Mouse (Mus musculus): ENCODE results near the gene Cfap221. TPM values are rescaled to one million over a fixed set of nuclear protein-coding genes. Genes with fewer than 3 reads are reported as not detected.

Gene Cfap221
- polyA plus RNA-seq, 1 experiment from 2014 or later: not detected

DNA sequence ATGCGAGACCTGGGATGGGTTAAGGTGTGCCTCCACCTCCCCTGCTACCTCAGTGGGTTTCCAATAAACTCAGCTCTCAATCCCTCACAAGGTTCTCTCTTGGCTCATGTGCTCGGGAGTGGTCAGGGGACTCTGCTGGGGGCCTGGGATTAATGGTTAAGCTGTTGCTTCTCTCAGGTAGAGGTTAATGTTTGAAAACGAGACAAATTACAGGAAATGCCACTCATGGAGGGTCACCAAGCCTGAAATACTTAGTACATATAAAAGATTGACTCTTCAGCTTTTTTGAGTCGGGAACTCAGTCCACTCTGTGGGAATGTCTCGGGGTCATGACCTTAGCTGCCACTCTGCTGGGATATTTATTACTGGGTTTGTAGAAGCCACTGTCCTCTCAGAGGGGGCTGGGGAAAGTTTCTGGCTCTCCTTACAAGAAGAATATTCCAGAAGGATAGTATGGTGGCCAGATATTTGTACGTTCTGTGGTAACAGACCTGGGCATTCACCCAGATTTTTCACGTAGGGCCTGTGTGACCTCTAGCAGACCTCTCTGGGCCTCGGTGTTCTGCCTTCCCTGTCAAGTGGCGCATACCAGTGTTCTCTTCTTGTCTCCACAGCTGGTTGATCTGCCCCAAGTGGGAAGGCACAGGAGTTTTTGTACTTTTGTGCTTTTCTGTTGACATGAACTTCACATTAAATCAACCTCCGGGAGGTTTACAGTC lies 27.5 kb upstream of the Cfap221 start:
- no peaks in the 10 kb centered on the region for H3K27me3 ChIP-seq (replicated peaks; ENCODE audit: low read depth, poor library complexity, severe bottlenecking)
- DNase-seq (ENCODE audit: low spot score): no peak
- WGBS: 59% methylated on average over 10 of the region's 10 CpGs
- no peak overlapping the region for H3K4me3 ChIP-seq
- H3K4me1 ChIP-seq: peaks cover 11% of the 10 kb centered on the region; the same call in 1 of the 2 replicates
- H3K27ac ChIP-seq (replicated peaks): no peak overlapping the region
- H3K36me3 ChIP-seq (replicated peaks): no peaks in the 10 kb centered on the region
- H3K9me3 ChIP-seq: no peaks in the 10 kb centered on the region

DNA sequence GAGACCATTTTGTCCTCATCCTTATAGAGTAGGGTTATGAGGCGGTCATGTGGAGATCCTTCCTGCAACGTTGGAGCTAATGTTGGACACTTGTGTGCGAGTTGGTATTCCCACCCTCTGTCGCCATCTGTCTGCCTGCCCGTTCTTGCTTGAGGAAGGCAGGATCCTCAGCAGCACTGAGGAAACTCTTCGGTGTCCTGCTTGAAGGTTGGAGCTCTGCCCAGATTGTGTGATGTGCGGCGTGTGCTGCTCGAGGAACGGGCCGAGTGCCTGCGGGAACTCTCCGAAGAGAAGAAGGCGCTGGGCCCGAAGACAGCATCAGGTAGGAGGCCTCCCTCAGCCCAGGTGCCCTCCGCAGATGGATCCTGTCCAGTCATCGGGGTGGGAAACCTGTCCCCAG lies 24.9 kb upstream of the Cfap221 start:
- no peak overlapping the region for H3K4me3 ChIP-seq
- no peak overlapping the region for H3K27ac ChIP-seq (replicated peaks)
- H3K36me3 ChIP-seq (replicated peaks): no peaks in the 10 kb centered on the region
- WGBS: 91% methylated on average over 17 of the region's 17 CpGs
- peaks cover 11% of the 10 kb centered on the region; the same call in 1 of the 2 replicates for H3K4me1 ChIP-seq
- no peaks in the 10 kb centered on the region for H3K9me3 ChIP-seq
- H3K27me3 ChIP-seq (replicated peaks; ENCODE audit: low read depth, poor library complexity, severe bottlenecking): no peaks in the 10 kb centered on the region
- no peak for DNase-seq (ENCODE audit: low spot score)

DNA sequence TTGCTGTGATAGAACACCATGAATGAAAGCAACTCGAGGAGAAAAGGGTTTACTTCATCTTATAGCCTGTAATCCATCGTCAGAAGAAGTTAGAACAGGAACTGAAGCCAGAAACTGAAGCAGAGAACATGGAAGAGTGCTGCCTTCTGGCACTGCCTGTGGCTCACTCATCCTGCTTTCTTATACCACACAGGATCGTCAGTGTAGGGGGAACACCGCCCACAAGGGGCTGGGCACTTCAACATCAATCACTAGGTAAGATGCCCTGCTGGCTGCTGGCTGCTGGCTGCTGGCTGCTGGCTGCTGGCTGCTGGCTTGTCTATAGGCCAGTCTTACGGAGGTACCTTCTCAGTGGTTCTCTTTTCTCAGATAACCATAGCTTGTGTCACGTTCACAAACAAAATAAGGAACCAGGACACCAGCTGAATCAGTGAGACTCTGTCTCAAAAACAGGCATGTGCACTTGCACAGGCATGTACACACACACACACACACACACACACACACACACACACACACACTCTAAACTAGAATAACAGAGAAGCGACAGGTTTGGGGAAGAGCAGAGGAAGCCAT lies 23.4 kb upstream of the Cfap221 start:
- H3K4me3 ChIP-seq: no peak overlapping the region
- H3K9me3 ChIP-seq: no peaks in the 10 kb centered on the region
- no peaks in the 10 kb centered on the region for H3K36me3 ChIP-seq (replicated peaks)
- H3K27me3 ChIP-seq (replicated peaks; ENCODE audit: low read depth, poor library complexity, severe bottlenecking): no peaks in the 10 kb centered on the region
- H3K4me1 ChIP-seq: peaks cover 11% of the 10 kb centered on the region; the same call in 1 of the 2 replicates
- 72% methylated on average over 7 of the region's 7 CpGs for WGBS
- no peak overlapping the region for H3K27ac ChIP-seq (replicated peaks)
- no peak for DNase-seq (ENCODE audit: low spot score)

DNA sequence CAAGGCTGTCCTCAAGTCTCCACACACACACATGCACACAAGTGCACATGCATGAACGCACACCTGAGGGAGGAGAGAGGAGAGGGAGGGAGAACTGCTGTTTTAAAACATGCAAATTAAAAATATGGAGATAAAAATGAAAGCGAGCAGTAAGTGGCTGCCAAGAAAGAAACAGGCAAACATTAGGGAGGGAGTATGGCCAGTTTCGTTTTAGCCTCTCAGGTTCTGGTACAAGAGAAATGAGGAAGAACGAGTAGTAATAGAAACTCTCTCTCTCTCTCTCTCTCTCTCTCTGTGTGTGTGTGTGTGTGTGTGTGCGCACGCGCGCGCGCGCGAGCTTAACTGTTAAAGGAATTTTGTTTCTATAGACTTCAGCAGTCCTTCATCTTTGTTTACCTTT lies 22.4 kb upstream of the Cfap221 start:
- no peaks in the 10 kb centered on the region for H3K27me3 ChIP-seq (replicated peaks; ENCODE audit: low read depth, poor library complexity, severe bottlenecking)
- DNase-seq (ENCODE audit: low spot score): no peak
- H3K27ac ChIP-seq (replicated peaks): no peak overlapping the region
- H3K4me3 ChIP-seq: no peak overlapping the region
- H3K36me3 ChIP-seq (replicated peaks): no peaks in the 10 kb centered on the region
- peaks cover 3% of the 10 kb centered on the region; the same call in 1 of the 2 replicates for H3K4me1 ChIP-seq
- no peaks in the 10 kb centered on the region for H3K9me3 ChIP-seq
- 93% methylated on average over 12 of the region's 12 CpGs for WGBS

DNA sequence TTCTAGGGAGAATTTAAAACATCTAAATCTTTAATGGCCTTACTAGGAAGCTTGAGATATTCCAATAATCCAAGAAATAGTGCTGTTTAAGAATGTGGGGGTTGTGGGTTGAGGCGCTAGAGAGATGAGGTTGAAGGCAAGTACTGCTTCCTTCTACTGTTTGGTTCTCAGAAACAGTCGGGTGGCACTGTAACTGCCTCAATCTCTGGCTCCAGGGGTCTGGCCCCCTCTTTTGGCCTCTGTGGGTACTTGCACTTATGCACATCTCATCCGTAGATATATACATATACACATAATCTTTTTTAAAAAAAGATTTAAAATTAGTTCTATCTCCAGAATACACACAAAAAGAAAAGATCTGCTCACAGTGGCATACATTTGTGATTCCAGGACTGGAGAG lies 21.9 kb upstream of the Cfap221 start:
- Histone ChIP-seq H3K27me3 (replicated peaks; ENCODE audit: low read depth, poor library complexity, severe bottlenecking) (no peaks in the 10 kb centered on the region), H3K9me3 (no peaks in the 10 kb centered on the region), H3K4me1 (no peaks in the 10 kb centered on the region), H3K27ac (replicated peaks) (no peak overlapping the region), H3K36me3 (replicated peaks) (no peaks in the 10 kb centered on the region), H3K4me3 (no peak overlapping the region)
- no peak for DNase-seq (ENCODE audit: low spot score)
- WGBS: 61% methylated on average over 3 of the region's 3 CpGs

DNA sequence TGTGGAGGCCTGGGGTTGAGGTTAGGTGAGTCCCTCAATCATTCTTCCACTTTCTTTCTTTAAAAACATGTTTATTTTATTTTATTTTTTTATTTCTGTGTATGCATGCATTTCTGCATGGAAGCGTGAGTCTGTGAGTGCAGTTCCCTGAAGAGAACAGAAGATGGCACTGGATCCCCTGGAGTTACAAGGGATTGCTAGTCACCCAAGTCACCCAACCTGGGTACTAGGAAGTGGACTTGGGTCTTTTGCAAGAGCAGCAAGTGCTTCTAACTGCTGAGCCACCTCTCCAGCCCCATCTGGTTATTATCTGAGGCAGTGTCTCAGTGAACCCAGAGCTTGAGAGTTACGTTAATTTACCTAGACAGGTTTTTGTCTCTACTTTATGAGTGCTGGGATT lies 19.2 kb upstream of the Cfap221 start:
- 75% methylated on average over 2 of the region's 2 CpGs for WGBS
- Histone ChIP-seq H3K27me3 (replicated peaks; ENCODE audit: low read depth, poor library complexity, severe bottlenecking) (no peaks in the 10 kb centered on the region), H3K27ac (replicated peaks) (no peak overlapping the region), H3K9me3 (no peaks in the 10 kb centered on the region), H3K4me3 (no peak overlapping the region), H3K36me3 (replicated peaks) (no peaks in the 10 kb centered on the region), H3K4me1 (no peaks in the 10 kb centered on the region)
- DNase-seq (ENCODE audit: low spot score): no peak

DNA sequence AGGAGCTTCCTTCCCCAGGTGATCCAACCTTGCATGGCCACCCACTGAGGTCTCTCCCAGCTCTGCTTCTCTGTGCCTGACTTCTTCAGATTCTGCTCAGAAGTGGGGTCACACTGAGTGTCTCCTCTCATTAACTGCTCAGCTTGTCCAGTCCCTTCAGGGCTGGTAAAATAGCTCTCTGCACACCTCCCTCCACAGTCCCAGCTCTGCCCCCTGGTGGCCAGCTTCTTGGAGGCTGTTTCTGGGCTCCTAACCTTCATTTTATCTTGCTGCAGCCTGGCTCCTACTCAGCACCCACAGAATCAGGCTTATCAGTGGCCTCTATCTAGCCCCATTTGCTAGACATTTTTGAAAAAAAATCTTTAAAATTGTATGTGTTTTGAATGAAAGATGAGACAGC lies 16.1 kb upstream of the Cfap221 start:
- Histone ChIP-seq H3K4me3 (no peak overlapping the region), H3K27ac (replicated peaks) (no peak overlapping the region), H3K36me3 (replicated peaks) (no peaks in the 10 kb centered on the region), H3K9me3 (no peaks in the 10 kb centered on the region), H3K27me3 (replicated peaks; ENCODE audit: low read depth, poor library complexity, severe bottlenecking) (peaks cover 24% of the 10 kb centered on the region), H3K4me1 (no peaks in the 10 kb centered on the region)
- peak; percentile 77 for DNase-seq (ENCODE audit: low spot score)

DNA sequence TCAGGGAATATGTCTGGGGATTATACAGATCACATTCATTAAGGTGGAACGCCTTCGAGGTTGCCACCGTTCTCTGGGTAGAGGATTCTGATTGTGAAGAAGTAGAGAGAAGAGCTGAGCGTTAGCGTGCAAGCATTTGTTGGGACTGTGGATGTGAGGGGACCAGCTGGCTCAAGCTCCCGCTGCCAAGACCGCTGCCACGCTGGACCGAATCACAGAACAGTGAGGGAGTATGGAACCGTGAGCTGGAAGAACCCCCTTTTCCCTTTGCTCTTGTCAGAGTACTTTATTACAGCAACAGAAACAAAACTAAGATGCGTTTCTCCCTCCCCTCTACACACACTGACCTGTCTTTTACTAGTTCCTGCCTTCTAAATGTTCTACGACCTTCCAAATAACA lies 15.6 kb upstream of the Cfap221 start:
- Histone ChIP-seq H3K9me3 (no peaks in the 10 kb centered on the region), H3K4me3 (no peak overlapping the region), H3K4me1 (peaks cover 4% of the 10 kb centered on the region), H3K36me3 (replicated peaks) (no peaks in the 10 kb centered on the region), H3K27me3 (replicated peaks; ENCODE audit: low read depth, poor library complexity, severe bottlenecking) (peaks cover 29% of the 10 kb centered on the region), H3K27ac (replicated peaks) (no peak overlapping the region)
- WGBS: 78% methylated on average over 12 of the region's 12 CpGs
- no peak for DNase-seq (ENCODE audit: low spot score)

DNA sequence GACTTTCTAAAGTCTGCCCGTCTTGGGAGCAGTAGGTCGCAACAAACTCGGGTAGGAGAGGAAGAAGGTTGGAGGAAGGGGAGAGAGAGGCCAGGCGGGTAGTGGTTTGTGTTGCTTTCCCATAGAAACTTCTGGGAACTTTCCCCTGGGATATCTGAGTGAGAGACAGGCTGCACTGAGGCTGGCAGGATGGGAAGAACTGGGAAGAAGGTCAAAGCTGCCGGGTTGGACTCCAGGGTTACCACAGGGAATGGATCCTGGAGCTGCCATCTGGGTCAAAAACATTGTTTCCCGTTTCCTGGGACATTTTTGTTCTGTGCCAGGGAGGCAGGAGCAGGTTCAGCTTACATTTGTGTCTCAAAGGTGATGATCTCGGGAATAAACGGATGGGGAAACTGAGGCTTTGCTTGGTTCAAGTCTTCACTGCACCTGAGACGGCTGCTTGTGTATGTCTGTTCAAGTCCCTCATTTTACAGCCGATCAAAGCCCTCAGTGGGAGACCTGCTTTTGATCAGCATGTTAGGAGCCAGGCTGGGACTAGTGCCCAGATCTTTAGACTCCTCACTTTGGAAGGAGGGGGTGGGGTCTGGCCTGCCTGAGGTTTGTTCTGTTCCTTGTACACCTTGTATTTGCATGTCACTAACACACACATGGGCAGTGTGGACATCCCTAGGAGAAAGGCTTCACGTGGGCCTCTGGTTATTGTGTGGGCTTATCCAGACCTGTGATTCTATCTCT lies 11.0 kb upstream of the Cfap221 start:
- H3K27me3 ChIP-seq (replicated peaks; ENCODE audit: low read depth, poor library complexity, severe bottlenecking): peaks cover 56% of the 10 kb centered on the region
- H3K4me1 ChIP-seq: peaks cover 14% of the 10 kb centered on the region
- no peaks in the 10 kb centered on the region for H3K9me3 ChIP-seq
- 28% methylated on average over 11 of the region's 11 CpGs for WGBS
- peak; percentile 13 for DNase-seq (ENCODE audit: low spot score)
- H3K36me3 ChIP-seq (replicated peaks): no peaks in the 10 kb centered on the region
- no peak overlapping the region for H3K27ac ChIP-seq (replicated peaks)
- H3K4me3 ChIP-seq: peak overlapping the region; percentile 64

DNA sequence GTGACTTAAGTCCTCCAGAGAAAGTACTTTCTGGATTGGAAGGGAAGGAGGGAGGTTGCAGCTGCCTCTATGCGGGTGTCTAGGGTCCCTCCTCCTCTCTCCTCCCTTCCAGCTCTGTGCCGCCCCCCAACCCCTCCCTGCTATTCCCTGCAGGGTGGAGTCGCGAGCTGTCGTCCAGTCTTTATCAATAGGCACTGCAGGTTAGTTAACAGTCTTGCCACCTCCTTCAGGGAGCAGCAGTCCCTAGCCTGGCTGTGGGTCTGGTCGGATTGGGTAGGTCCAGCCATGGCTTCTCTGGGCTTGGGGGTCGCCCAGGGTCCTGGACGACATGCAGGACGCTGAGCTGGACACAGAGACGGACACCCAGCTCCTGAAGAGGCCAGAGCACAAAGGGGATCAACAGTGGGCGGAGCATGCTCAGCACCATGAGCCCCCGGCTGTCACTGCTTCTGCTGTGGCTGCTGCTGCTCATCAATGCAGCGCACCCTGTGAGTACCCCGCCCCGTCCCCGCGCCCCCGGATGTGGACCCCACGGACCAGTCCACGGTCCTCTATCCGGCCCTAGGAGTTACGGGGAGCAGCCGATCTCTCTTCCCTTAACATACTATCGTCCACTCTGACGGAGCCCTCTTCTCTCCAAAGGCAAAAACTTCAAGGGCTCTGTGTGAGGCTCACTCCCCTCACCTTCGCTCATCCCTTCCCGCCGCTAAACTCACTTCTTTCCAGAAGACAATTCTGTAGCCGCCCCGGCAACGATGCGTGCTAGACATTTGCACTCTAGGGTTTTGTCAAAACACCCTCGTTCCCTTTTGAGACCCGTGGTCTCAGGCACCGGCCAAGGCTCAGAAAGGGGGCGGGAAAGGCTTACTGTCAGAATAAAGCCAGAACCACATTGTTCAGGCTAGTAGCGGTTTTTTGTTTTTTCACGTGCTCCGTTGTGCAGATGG lies 10.1 kb upstream of the Cfap221 start, which contains the start of gene Sctr:
Sctr (plus strand) TSS at position 51 of the 947 bp plus-strand sequence.
- H3K4me3 ChIP-seq: peak within 1 kb of the TSS; percentile 64
- peak within 1 kb of the TSS; percentile 61 for H3K27ac ChIP-seq (replicated peaks)
- H3K27me3 ChIP-seq (replicated peaks; ENCODE audit: low read depth, poor library complexity, severe bottlenecking): peaks cover 57% of the 10 kb centered on the region
- no peaks in the 10 kb centered on the region for H3K36me3 ChIP-seq (replicated peaks)
- no peaks in the 10 kb centered on the region for H3K9me3 ChIP-seq
- H3K4me1 ChIP-seq: peaks cover 14% of the 10 kb centered on the region
- under 1% methylated on average over 39 of the region's 39 CpGs for WGBS
- DNase-seq (ENCODE audit: low spot score): peak; percentile 63

DNA sequence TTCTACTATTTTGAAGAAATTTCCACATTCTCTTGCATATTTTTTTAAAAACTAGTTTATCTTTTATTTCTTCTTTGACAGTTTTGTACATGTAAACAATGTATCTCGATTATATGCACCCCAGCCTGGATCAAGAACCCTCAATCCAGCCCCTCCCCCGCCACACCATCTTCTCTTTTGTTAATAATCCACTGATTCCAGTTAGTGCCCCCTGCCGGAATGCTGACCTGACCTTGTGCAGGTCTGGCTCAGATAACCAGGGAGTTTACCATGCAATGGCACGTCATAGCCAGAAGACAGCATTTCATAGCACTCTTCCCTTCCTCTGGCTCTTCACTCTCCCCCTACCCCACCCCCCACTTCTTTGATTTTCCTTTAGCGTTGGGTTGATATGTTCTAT lies 610 bp upstream of the Cfap221 start:
- peak; percentile 50 for DNase-seq (ENCODE audit: low spot score)
- WGBS: 33% methylated on average over 5 of the region's 5 CpGs

DNA sequence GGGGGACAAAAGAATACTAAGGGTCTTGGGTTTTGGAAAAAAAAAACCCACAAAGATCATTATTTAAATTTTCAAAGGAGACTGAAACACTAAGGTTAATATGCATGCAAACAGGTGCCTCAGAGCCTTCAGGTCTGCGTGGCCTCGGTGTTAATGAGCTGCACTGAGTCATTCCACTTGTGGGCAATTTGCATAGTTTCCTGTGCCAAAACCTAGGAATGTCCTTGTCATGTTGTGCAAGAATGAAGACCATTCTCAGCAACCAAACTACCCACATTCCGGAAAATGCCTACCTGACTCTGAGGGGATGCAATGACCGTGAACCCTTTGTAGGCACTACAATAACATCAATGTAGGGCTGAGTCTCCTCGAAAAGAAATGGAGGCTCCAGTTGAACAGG lies 10.5 kb downstream of the Cfap221 start:
- Histone ChIP-seq H3K4me3 (no peak overlapping the region), H3K27me3 (replicated peaks; ENCODE audit: low read depth, poor library complexity, severe bottlenecking) (no peaks in the 10 kb centered on the region), H3K9me3 (peaks cover 4% of the 10 kb centered on the region; the same call in 1 of the 2 replicates), H3K27ac (replicated peaks) (no peak overlapping the region), H3K36me3 (replicated peaks) (no peaks in the 10 kb centered on the region), H3K4me1 (no peaks in the 10 kb centered on the region)
- WGBS: 88% methylated on average over 5 of the region's 5 CpGs
- DNase-seq (ENCODE audit: low spot score): no peak

More for the DNA sequence above, 610 bp upstream of the Cfap221 start:
- Histone ChIP-seq H3K4me3 (peak overlapping the region; percentile 64), H3K9me3 (no peaks in the 10 kb centered on the region), H3K27ac (replicated peaks) (no peak overlapping the region), H3K36me3 (replicated peaks) (no peaks in the 10 kb centered on the region), H3K27me3 (replicated peaks; ENCODE audit: low read depth, poor library complexity, severe bottlenecking) (0 out of 2 replicates have a peak, but pooled peaks cover 11% of the 10 kb centered on the region), H3K4me1 (peaks cover 9% of the 10 kb centered on the region)

All from embryonic facial prominence, embryonic 10.5 days (tissue).